ENCODE assay signal across 13 mouse cellular contexts in the genomic region with DNA sequence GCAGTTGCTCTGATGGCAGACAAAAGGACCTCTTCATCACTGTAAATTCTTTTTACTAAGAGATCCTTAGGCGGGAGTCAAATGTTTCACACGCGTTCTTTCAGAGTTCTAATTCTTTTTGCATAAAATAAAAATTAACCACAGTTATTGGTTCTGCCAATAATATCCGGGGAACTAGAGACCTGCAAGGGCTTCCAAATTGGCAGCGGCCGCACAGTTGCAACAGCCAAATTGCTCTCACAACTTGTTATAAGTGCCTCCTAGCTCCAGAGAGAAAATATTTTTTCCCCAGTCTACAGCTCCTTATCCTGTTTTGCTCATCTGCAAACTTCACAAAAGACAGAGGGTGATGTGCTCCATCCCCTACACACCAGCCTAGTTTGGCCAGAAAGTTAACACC. TPM values are rescaled to one million over a fixed set of nuclear protein-coding genes. Genes with fewer than 3 reads are reported as not detected.
DNase-seq lines count a peak whose midpoint lies in the region.
"Had no signal": no experiment of that assay in that cellular context is flagged by ENCODE, and none has a peak within 500 bp of the region (broad histone marks: within the 10 kb centered on the region; RNA-seq: fewer than 3 reads in every experiment).

No protein-coding gene starts in this region.

- intact Hi-C loops in gastrocnemius, postnatal 14 days (cut with DNase I; ENCODE audit: low total_unique reads), result no loop called here

- peak; percentile 34 for DNase-seq in adrenal gland, postnatal 10 days
- DNase-seq in adrenal gland, adult 18-20 months (ENCODE audit: low spot score in 2 of 2), result no peak
- peak; percentile 26 for DNase-seq in gastrocnemius, postnatal 10 days
- no peak for DNase-seq in gastrocnemius, adult 18-20 months (ENCODE audit: low spot score)
- peak; percentile 19 for DNase-seq in kidney, postnatal 10 days
- no peak for DNase-seq in kidney, postnatal 4 days
- peak; percentile 44 for DNase-seq in gastrocnemius, postnatal 14 days
- no peak for DNase-seq in frontal cortex, postnatal 25 days (ENCODE audit: low spot score in 2 of 2)
- DNase-seq: cerebellum, adult 18-20 months; layer of hippocampus, adult 9-11 months; liver; liver, postnatal 0 days; thymus, postnatal 14 days had no signal

RNA-seq across cellular contexts. Expression of a gene that starts 36.3 kb away (rescaled TPM):
- total RNA-seq in adrenal gland, postnatal 10 days (2021), result 10 to 100 TPM; 14.5 to 21.4 TPM
- 10 to 100 TPM; 10.9 to 16.4 TPM for total RNA-seq in adrenal gland, adult 18-20 months (2021)
- total RNA-seq in gastrocnemius, postnatal 10 days (2021), result 1 to 10 TPM; 1.5 to 2.0 TPM
- under 1 TPM; 0.14 to 0.23 TPM for total RNA-seq in gastrocnemius, adult 18-20 months (2021)
- total RNA-seq in gastrocnemius, postnatal 14 days (2021), result 1 to 10 TPM in 1 of 2 experiments, under 1 TPM in 1; 0.78 to 1.3 TPM

Comparison
In these comparisons a context has a peak if more than half of its experiments do, and no peak if none do; other contexts are left out.
1. DNase-seq: peak in adrenal gland, postnatal 10 days (single experiment), gastrocnemius, postnatal 10 days (single experiment), kidney, postnatal 10 days (single experiment) and gastrocnemius, postnatal 14 days (single experiment); none in adrenal gland, adult 18-20 months (0 of 2), gastrocnemius, adult 18-20 months (single experiment), kidney, postnatal 4 days (0 of 2) and frontal cortex, postnatal 25 days (0 of 2).